Mouse (Mus musculus) thymus, adult 2 months (tissue): ENCODE results near the gene Cdkl3.

Experiments used
- CTCF ChIP-seq: fragments of 200-500 bp; IDR thresholded peaks from 2 replicates; pipeline ENCODE4 v1.5.1; 2012; ENCODE audit warnings: mild to moderate bottlenecking, control low read depth, low read length, moderate library complexity, borderline replicate concordance; ENCODE audit not compliant: control insufficient read depth, poor library complexity, insufficient read depth; ENCODE audit errors: extremely low read depth
- POLR2A ChIP-seq: fragments of 200-500 bp; IDR thresholded peaks from 2 replicates; pipeline ENCODE4 v1.6.1; 2012; ENCODE audit warnings: mild to moderate bottlenecking, low read length, control low read depth, moderate library complexity; ENCODE audit not compliant: control insufficient read depth, poor library complexity, insufficient read depth; ENCODE audit errors: extremely low read depth

GRCm38 (mm10) chr11:52097596-52097995 lies 93.6 kb downstream of the Cdkl3 start:
- TF ChIP-seq POLR2A (no peak), CTCF (no peak)
